Mouse (Mus musculus): ENCODE results near the gene Srd5a2.

Gene Srd5a2

GRCm38 (mm10) chr17:73985936-73986335 lies 61.8 kb downstream of the Srd5a2 start:
- no peak for DNase-seq (ENCODE audit: low spot score)

DNA sequence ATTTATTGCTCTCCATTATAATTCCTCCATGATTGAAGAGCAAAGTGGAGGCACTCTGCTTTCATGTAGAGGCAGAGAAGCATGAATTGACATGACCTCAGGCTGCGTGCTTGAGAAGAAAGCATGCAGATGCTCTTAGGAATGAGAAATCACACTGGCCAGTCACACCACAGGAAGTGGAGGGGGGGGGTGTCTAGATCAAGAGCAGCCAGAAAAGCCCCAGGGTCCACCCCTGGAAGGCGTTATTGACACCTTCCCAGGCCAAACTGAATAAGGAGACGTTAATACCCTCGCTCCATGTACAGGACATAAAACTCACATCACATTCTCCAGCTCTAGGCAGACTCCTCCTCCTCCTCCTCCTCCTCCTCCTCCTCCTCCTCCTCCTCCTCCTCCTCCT lies 63.2 kb downstream of the Srd5a2 start:
- no peak for DNase-seq (ENCODE audit: low spot score)

DNA sequence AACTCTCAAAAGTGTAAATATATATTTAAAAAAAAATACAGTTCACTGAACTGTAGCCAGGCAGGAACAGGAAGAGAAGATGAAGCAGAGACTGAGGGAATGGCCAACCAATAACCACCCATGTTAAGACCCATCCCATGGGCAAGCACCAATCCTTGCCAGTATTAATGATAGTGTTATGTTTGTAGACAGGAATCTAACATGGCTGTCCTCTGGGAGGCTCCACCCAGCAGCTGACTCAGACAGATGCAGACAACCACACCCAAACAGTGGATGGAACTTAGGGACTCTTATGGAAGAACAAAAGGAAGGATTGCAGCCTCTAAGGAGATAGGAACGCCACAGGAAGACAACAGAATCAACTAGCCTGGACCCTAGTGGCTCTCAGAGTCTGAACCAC lies 64.8 kb downstream of the Srd5a2 start:
- DNase-seq (ENCODE audit: low spot score), result no peak

- DNase-seq (ENCODE audit: low spot score), result no peak
Observed at GRCm38 (mm10) chr17:73976066-73976465, 71.7 kb downstream of the Srd5a2 start.

DNA sequence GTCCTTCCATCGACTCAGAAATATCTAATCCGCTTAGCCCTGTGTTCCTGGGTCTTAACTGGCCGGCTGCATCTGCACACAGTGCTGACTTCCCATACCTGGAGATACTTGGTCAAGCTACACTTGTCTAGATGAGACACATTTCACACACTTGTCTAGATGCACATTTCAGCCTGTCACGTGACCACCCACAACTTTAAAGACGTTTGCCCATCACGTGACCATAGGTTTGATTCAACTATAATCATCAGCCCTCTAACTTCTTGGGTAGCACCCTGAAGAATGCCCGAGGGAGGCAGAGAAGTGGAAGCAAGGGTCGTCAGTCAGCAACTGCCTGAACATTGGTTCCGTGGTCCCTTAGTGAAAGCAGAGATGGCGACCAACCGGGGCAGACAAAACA lies 75.1 kb downstream of the Srd5a2 start:
- no peak for DNase-seq (ENCODE audit: low spot score)

- DNase-seq (ENCODE audit: low spot score), result no peak
Observed at GRCm38 (mm10) chr17:73971291-73971690, 76.4 kb downstream of the Srd5a2 start.

DNA sequence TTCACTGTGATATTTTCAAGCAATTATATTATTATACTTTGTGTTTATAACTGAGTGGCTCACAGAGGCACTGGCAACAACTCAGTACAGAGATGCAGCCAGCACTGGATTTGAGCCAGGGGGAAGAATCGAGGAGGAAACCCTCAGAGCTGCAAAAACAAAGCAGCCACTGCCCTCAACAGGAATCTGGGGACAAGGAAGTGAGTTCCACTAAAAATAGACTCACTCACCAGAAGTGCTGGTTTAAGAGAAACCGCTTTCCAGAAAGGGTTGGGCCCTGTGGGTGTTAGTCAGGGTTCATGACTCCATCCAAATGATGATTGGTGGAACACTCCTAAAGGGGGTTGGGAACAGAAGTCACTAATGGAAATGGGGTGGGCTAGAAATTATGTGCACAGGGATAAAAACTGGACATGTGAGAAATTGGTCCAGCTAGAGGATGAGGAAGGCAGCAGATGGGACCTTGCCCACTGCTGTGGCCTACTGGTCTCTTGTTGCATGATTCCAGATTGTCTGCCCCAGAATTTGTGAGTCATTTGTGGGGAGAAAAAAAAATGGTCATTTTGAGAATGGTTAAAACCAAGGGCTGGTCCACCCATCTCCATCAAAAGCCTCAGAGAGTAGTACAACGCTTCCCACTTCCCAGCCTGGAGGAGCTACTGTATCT lies 77.2 kb downstream of the Srd5a2 start:
- DNase-seq (ENCODE audit: low spot score), result no peak
